Mouse (Mus musculus) kidney, adult 18-20 months (tissue): ENCODE measurements around the gene Pkp2.
"Not testable (repeated sequence)": the region's sequence is repeated elsewhere in the genome, so short reads cannot be mapped to it uniquely, and the experiment has no call there.

ENCODE experiments used
- DNase-seq: peaks from one replicate; pipeline ENCODE4 v3.0.0; 2021

Pkp2 gene

DNA sequence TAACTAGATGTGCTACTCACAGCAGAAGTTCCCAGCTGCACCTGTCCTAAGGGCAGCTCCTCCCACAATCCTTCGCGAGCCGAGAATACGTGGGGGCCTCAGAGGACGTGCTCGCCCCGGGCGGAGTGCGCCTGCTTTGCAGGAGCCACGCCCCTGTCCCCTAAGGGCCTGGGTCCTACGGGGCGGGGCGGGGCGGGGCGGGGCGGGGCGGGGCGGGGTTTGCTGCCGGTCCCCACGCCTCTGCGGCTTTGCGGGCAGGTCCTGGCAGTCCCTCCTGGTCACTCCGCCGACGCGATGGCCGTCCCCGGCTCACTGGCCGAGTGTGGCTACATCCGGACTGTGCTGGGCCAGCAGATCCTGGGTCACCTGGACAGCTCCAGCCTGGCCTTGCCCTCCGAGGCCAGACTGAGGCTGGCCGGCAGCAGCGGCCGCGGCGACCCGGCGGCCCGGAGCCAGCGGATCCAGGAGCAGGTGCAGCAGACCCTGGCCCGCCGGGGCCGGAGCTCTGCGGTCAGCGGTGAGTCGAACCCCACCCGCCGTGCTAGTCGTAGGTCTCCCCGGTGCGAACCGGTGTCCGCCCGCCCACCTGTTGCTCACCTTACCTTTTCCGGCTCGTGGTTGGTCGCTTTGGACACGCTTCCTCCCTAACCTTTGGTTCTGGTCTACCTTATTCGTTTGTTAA lies at the start of gene Pkp2:
Gene Pkp2, plus strand, starts transcription at position 240 of the 682 bp plus-strand sequence.
- DNase-seq, result peak; percentile 83

DNA sequence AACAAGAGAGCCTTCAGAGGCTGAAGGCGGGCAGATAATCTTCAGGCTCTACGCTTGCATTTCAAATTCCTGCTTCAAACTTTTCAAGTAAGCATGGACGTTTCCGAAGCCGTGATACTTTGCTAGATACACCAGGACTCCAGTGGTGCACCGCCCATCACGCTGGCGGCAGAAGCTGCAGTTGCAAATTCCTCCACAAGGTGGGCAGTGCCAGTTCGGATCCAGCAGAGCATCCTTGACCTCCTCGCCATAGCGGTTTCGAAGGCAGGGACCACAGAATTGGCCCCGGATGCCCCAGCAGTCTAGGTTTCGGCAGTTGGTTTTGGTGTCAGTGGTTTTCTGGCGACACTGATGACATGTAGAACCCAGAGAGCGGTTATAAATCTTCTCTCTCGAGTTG lies 15.7 kb upstream of the Pkp2 start:
- no peak for DNase-seq

DNA sequence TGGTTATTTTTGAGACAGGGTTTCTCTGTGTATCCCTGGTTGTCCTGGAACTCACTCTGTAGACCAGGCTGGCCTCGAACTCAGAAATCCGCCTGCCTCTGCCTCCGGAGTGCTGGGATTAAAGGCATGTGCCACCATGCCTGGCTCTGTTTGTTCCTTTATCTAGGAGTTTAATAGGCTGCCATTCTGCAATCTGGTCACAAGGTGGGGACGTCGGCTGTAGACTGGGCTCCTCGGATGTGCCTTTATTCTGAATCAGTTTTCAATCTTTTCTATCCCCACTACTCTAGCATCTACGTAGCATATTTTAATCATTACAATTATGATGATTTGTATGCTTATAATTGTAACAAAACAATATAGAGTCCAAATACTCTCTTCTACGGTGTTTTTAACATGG lies 11.1 kb upstream of the Pkp2 start:
- DNase-seq, result peak; percentile 35

DNA sequence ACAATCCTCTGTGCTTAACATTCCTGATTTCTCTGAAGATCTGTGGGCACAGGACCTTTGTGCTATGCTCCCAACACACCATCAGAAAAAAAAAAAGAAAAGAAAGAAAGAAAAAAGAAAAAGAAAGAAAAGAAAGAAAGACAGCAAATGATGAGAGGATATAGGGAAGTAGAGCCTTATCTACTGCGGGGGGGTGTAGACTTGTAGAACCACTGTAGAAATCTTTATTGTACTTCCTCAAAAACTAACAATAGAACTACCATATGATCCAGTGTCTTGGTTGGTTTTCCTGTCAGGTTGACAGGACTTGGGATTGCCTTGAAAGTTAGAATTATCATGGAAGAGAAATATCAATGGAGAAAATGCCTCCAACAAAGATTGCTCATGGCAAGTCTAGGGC lies 8.5 kb upstream of the Pkp2 start:
- DNase-seq, result no peak

DNA sequence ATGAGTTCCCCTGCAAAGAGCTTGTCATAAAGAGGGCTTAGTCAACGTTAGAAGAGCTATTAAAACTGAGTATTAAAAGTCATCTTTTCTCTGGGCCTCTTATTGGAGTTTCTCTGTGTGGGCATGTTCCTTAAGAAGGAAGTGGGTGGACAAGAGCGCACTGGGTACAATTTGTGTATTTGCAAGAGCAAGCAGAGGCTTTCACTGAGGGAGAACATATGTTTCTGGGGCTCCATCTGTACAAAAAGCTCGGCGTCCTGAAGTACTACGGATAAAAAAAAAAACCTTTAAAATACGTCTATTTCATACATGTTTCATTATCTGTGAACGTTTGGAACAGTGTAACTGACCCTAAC lies 417 bp upstream of the Pkp2 start:
- no peak for DNase-seq

DNA sequence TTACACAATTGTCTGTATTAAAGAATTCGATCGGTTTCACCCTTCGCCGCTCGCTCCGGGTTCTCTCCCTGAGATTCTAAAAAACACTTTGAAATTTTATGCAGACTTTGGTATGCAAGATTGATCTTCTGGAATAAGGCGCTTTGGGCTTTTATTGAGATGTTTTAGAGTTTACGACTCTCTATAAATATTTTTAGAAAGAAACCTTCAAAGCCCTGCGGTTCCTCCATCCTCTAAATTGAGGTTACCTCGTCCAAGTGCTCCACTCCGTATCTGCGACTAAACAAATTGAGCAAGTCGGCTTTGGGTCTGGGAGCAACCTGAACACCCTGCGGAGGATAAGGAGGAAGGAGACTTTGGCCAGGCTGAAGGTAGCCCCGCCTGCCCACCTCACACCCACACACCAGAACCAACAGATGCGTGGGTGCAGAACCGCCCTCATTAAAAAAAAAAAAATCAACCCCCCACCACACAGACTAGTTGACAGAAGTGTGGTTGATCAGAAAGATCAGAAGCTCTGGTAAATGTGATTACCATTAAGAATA lies 715 bp downstream of the Pkp2 start:
- DNase-seq, result peak; percentile 46

DNA sequence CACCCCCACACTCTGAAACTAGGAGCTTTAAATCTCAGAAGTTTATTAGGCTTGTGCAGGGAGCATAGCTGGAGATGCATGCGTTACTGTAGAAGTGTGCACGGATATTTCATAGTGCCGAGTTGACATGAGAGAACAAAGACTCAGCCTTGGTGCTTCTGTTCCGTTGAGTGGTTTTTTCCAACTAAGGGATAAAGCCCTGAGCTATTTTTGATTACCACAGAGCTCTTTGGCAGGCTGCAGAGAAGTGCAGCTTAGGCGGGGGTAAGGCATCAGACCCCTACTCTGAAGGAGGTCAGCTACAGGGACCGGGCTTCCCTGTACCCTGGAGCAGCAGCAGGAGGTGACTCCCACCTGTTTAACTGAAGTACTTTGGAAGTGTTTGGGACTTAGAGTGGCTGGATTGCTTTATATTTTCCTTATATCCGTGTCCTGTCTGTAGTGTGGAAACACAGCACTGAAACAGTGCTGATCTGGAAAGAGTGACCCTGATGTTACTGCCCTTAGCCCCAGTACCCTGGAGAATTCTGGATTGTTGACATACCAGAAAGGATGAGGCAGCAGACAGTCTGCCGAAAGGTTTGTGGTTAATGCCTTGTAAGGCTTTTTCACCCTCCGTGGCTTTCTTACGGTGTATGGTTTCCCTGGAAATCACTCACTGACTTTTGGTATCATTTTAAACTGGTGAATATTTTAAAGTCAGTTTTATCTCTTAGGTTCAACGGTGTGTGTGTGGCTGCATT lies 2.7 kb downstream of the Pkp2 start:
- DNase-seq, result no peak

DNA sequence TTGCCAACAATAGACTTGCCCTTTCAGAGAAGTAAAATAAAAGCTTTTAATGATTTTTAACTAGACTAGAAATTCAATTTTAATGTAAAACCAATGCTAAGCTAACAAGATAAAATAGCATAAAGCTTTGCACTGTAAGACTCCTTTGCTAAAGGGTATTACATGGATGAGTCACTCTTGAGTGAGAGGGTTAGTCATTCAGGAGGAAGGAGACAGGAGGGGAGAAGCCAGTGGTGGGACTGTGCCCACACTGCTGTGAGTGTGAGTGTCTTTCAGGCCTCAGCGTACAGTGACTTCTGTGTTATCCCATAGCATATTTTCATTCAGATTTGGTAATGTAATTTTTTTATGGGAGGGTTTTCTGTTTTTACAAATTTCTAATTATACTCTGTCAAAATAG lies 3.8 kb downstream of the Pkp2 start:
- no peak for DNase-seq

DNA sequence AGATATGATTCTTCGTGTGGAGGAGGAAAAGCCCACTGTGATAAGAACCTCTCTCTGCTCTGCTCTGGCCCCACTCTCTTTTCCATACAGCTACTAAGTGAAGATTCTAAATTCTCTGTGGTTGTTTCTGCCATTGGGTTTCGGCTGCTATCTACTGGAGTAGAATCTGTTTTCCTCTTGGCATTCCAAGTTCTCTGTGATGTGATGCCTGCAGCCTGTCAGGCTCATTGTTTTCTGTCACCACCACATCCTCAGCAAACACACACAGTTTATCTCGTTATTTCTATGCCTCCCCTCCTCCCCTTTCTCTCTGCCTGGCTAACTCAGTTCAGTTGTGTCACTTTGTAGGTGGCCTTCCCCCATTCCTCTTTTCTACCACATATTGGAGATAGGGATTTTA lies 6.7 kb downstream of the Pkp2 start:
- DNase-seq, result no peak

DNA sequence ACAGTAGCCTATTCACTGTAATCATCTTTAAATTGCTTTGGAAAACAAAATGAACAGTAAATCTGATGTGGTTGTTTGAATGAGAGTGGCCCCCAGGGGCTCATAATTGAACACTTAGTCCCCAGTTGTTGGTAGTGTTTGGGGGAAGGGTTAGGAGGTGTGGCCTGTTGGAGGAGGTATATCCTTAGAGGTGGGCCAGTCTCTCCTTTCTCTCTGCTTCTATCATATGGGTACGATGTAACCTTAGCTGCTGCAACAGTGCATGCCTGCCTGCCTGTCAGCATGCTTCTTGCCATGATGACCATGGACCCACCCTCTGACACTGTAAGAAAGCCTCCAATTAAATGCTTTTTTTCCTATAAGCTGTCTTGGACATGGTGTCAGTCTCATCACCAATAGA lies 9.5 kb downstream of the Pkp2 start:
- no peak for DNase-seq

DNA sequence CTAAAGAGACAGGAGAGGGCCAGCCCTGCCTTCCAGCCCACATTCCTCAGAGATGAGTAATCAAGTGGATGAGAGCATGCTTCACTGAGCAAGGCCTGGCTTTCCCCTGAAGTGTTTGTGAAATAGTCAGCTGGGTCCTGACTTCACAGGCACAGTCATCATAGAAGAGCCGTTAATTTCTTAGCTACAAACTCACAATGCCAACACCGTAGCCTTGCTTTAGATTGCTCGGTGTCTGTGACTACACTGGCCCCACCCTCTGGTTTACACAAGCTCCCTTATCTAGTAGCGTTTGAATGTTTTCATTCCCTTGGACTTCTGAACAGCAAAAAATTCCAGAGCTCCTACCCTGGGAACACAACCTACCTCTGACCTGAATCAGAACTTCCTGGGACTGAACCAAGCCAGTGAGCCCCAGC lies 11.4 kb downstream of the Pkp2 start:
- peak; percentile 52 for DNase-seq

DNA sequence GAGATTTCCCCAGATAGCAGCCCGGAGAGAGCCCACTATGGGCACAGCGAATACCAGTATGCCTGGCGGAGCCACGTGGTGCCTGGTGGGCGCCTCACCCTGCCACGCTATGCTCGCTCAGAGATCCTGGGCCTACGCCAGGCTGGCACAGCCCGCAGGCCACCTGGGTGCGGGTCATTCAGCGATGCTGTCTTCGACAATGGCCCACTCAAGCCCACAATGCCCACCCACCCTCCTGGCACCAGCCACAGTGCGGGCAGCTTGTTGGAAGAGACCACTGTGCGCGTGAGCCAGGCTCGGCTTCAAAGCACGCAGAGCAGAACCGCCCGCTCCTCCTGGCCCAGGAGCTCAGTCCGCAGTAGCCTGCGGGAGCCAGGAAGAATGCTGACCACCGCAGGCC lies 12.7 kb downstream of the Pkp2 start:
- no peak for DNase-seq

DNA sequence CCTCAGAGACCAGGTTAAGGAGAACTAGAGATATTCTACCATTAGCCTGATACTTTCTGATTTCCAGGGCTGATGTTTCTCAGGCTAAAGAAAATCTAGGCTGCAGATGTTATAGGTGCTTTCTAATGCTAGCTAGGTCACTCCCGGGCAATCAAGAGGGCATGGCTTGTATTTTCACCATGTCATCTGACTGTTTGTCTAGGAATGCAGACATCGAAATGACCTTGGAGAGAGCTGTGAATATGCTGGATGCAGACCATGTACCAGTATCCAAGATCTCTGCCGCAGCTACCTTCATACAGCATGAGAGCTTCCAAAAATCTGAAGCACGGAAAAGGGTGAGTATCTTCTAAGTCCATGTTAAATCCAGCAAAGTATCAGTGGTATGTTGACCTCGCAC lies 17.3 kb downstream of the Pkp2 start:
- DNase-seq, result no peak

DNA sequence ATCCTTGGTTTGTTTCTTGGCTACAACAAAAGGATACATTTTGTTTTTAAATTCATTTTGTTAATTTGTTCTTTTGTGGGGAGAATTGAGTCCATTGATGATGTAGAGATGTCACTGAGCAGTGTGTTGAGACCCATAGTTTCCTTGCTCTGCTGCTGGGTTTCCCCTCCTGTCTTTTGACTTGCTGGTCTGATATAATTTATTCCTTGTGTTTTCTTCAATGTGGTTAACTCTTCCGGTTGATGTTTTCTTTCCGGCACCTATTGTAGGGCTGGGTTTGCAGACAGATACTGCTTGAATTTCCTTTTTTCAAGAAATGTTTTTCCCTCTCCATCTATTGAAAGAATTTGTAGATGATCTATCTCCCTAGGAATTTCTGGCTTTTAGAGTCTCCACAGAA lies 20.8 kb downstream of the Pkp2 start:
- no peak for DNase-seq

DNA sequence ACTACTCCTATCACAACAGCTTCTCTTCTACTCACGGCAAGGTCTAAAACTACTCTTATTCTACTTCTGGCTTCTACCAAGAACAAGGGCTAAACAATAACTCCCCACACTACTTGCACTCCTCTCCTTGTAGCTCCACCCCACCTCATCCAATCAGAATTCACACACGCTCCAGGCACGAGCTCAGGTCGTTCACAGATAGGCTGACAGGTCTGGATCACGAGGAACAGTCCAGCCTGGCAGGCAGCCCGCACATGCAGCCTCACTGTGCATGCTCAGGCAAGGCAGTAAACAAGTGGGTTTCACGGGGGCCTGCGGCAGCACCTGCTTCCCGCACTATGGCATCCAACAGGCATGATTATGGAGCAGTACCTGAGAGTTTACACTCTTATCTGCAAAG lies 23.6 kb downstream of the Pkp2 start:
- DNase-seq, result not testable (repeated sequence)

DNA sequence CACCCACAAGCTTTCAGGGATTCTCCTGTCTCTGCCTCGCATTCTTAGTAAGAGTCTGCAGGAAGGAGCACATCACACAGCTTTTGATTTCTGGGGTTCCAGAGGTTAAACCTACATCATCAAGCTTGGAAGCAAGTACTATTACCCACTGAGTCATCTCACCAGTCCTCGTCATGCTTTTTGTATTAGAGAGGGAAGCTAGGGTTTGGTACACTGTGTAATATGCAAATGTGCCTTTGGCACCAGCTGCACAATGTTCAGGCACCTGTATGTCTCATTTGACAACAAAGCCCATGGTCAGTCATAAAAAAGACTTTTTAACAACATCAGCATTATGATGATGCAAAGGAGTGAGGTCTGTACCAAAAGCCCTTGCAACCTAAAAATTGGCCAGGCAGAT lies 25.2 kb downstream of the Pkp2 start:
- DNase-seq, result no peak

DNA sequence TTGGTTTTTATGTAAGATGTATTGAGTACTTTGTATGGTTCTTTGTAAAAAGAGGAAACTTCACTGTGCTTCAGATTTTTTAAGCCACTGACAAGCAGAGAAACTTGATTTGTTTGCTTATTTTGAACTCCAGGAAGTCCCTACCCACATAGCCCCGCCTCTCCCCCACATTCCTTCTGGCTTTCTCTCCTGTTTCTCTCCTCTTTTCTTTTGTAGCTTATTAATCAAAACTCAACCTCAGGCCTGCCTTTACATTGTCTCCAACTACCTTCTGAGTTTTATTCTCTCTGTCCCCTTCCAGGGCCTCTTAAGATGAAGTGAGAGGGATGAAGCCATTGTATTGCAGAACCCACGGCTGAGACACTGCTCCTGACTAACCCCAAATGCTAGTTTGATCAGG lies 31.6 kb downstream of the Pkp2 start:
- DNase-seq, result no peak

DNA sequence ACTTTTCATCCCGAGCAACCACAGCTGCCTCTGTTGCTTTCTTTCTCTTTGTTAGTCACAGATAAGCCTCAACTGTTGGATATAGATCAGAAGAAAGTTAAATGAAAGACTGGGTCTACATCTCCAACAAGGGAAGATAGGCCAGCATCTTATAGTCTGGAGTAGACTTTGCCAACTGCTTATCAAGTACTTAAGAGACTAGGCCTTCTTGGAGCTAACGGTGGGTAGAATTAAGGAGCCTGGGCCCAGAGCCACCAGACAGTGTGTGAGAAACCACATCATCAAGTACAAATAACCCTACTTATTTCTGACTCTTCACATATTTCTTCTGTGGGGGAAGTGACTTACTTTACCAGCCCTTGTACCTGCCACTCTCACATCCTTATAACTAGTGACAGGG lies 37.4 kb downstream of the Pkp2 start:
- DNase-seq, result no peak

DNA sequence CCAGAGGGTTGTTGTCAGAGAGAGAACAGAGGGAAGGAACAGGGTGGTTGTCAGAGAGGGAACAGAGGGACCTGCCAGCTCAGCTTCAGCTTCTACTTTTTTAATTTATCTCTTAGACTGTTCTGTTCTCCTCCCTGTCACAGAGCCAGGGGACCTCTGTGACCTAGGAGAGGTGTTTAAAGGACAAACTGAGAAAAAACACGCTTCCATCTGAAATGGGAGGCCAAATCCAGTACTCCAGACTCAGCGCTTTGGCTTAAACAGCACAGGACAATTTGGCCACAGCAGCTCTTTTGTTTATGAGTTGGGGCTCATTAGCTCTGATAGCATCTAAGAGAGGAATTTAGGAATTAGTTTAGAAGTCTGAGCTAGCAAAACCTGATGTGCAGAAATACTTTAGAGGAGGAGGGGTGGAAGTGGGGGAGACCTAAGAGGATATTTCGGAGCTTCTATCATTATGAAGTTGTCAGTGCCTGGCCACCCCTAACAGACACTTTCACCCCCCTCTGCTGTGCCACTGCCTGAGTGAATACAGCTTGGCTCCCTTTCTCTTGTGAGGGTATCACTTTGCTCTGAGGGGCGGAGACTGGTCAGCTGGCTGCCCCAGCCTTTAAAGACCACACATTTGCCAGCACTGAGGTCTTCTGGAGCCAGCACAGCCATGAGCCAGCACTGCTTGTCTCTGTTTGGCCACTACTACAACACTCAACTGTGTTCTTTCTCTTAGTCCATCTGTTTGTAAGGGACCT lies 40.4 kb downstream of the Pkp2 start:
- DNase-seq, result no peak

DNA sequence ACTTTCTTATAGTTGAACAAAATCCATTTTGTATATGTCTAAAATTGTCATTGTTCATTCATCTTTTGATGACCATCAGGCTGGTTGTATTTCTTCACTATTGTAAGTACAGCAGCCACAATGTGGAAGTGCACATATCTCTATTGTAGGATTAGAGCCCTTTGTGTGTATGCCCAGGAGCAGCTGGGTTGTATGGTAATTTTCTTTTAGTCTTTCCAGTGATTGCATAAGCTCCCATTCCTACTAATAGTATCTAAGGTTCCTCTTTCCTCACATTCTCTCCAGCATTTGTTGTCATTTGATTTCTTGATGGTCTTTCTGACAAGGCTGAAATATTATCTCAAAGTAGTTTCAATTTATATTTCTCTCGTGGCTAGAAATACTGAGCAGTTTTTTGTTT lies 42.1 kb downstream of the Pkp2 start:
- no peak for DNase-seq

DNA sequence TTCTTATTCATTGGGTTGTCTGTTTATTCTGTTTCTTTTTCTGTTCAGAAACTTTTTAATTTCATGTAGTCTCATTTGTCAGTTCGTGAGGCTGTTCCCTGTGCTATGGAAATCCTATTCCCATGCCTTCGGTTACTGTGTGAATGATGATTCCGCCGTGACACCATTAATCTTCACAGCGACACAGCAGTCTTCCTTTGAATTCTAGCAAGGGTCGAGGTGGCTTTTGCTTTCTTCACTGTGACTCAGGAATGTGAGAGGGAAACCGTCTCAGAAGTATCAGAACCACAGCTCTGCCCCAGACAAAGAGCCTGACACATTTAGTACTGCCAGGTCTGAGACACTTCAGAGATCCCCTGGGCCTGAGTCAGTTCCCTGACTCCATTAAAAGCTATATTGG lies 42.8 kb downstream of the Pkp2 start:
- no peak for DNase-seq

DNA sequence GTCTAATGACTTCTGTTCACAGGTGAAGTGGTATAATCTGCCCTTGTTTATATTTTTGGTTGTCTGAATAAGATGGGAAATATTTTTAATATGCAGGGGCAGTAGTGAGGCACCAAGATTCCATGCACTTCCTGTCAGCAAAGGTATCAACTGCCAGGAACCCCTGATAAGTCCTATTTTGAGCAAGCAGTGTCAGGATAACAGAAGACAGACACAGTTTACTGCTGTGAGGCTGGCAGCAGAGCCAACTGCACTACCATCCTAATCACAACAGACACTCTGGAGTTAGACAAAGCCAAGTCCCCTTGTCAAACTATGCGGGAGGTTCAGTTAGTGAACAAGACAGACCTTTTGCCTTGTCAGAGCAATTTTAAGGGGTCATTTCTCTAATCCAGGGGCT lies 43.6 kb downstream of the Pkp2 start:
- DNase-seq, result no peak

DNA sequence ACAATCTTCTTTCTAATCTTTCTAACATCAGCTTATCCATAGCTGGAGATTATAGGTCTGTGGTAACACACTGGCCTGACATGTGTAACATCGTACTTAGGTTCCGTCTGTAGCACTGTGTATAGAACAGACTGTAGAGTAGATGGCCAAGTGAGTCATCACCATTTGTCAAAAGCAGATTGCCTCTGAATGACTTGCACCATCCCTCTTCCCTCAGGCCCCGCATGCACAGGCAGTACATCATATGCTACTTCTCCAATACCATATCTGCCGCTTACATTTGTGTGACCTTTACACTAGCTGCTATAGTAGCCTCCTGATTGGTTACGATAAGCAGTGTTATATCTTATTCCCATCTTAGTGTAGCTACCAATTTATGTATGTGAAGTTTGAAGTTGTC lies 47.8 kb downstream of the Pkp2 start:
- no peak for DNase-seq

DNA sequence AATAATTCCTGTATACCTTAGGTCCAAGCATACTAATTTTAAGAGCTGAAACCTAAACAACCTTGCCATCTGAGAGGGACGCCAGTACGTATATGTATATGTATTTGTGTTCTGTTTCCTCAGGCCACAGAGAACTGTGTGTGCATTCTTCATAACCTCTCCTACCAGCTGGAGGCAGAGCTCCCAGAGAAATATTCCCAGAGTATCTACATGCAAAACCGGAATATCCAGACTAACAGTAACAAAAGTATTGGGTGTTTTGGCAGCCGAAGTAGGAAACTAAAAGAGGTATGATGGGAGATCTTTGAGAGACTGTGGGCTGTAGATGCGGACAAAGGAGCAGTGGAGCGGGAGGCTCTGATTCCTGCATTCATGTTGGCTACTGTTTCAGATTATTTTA lies 48.4 kb downstream of the Pkp2 start:
- DNase-seq, result no peak
